In the genomic region with DNA sequence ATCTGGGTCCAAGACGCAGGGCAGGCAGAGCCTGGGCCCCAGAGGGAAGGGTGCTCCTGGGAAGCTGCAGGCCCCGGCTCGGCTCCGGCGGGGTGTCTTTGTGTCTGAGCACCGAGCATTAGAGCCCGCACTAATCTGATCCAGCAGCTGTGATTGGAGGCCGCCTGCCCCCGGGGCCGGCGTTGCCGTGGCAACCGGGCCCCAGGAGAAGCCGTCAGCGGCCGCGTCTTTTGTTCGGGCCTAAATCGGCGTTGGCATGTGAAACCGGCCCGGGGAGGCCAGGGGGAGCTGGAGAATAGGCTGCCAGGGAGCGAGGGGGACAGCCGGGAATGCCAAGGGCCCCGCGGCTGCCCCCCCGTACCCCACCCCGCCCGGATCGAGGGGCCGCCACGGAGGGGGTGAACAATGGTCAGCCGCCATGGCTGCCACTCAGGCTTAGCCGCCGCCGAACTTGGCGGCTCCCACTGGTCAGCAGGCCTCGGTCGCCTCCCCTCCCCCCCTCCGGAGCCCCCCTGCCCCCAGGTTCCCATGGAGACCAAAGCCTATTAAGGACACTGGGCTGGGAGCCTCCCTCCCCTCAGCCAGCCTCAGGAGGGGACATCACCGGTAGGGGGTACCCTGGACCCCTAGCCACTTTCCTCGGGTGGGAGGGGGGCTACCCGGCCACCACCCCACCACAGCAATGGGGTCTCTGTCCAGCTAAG, we compare ENCODE assay signal across 8 mouse cellular contexts. TPM values are rescaled to one million over a fixed set of nuclear protein-coding genes. Genes with fewer than 3 reads are reported as not detected.
DNase-seq lines count a peak whose midpoint lies in the region; ATAC-seq lines count a peak whose summit lies in the region.

No protein-coding gene starts in this region.

- peaks cover 49% of the 10 kb centered on the region for H3K4me1 ChIP-seq in embryonic facial prominence, embryonic 14.5 days (ENCODE audit: control insufficient read depth, insufficient read depth, low read length)
- H3K4me1 ChIP-seq in heart, embryonic 12.5 days (replicated peaks), result peaks cover 36% of the 10 kb centered on the region
- H3K4me1 ChIP-seq in neural tube, embryonic 13.5 days (replicated peaks), result peaks cover 94% of the 10 kb centered on the region

- peak overlapping the region; percentile 92 for H3K27ac ChIP-seq in embryonic facial prominence, embryonic 14.5 days (replicated peaks; ENCODE audit: low read depth, low read length)
- peak overlapping the region; percentile 50; the same call in 1 of the 2 replicates for H3K27ac ChIP-seq in heart, embryonic 12.5 days (ENCODE audit: poor library complexity, severe bottlenecking)
- H3K27ac ChIP-seq in neural tube, embryonic 13.5 days (replicated peaks), result peak overlapping the region; percentile 100

- H3K36me3 ChIP-seq in embryonic facial prominence, embryonic 14.5 days (ENCODE audit: control insufficient read depth, insufficient read depth, low read length), result peaks cover 51% of the 10 kb centered on the region
- peaks cover 3% of the 10 kb centered on the region; the same call in 1 of the 2 replicates for H3K36me3 ChIP-seq in heart, embryonic 12.5 days
- H3K36me3 ChIP-seq in neural tube, embryonic 13.5 days, result peaks cover 54% of the 10 kb centered on the region

- H3K4me2 ChIP-seq in embryonic facial prominence, embryonic 14.5 days (ENCODE audit: low read depth, low read length), result peak overlapping the region; percentile 73
- H3K4me2 ChIP-seq in heart, embryonic 12.5 days, result peak overlapping the region; percentile 87
- H3K4me2 ChIP-seq in neural tube, embryonic 13.5 days, result peak overlapping the region; percentile 93

- DNase-seq in thymus, postnatal 4 days, result peak; percentile 22
- DNase-seq in thymus, postnatal 10 days (ENCODE audit: low spot score in 2 of 2), result no peak
- peak; percentile 97 for DNase-seq in embryonic facial prominence, embryonic 14.5 days (ENCODE audit: low spot score)
- DNase-seq in kidney, postnatal 14 days, result peak; percentile 69
- peak; percentile 48 for DNase-seq in liver
- DNase-seq in yolk sac, embryonic 10.5 days (ENCODE audit: low spot score), result peak; percentile 72

- WGBS in embryonic facial prominence, embryonic 14.5 days, result 4% methylated on average over 10 of the region's 43 CpGs
- WGBS in heart, embryonic 12.5 days, result 2% methylated on average over 43 of the region's 43 CpGs
- under 1% methylated on average over 43 of the region's 43 CpGs for WGBS in neural tube, embryonic 13.5 days

- no peaks in the 10 kb centered on the region for H3K9me3 ChIP-seq in embryonic facial prominence, embryonic 14.5 days (ENCODE audit: control insufficient read depth, low read length)
- H3K9me3 ChIP-seq in heart, embryonic 12.5 days (replicated peaks), result no peaks in the 10 kb centered on the region
- H3K9me3 ChIP-seq in neural tube, embryonic 13.5 days, result no peaks in the 10 kb centered on the region

- H3K9ac ChIP-seq in embryonic facial prominence, embryonic 14.5 days (ENCODE audit: low read depth, low read length), result peak overlapping the region; percentile 68
- H3K9ac ChIP-seq in heart, embryonic 12.5 days, result peak overlapping the region; percentile 79
- H3K9ac ChIP-seq in neural tube, embryonic 13.5 days, result peak overlapping the region; percentile 100

- ATAC-seq in embryonic facial prominence, embryonic 14.5 days (ENCODE audit: low read depth), result peak; percentile 93
- peak; percentile 68 for ATAC-seq in heart, embryonic 12.5 days (ENCODE audit: insufficient number of reproducible peaks, low FRiP score)
- peak; percentile 88 for ATAC-seq in neural tube, embryonic 13.5 days (ENCODE audit: low read depth)

- H3K4me3 ChIP-seq in embryonic facial prominence, embryonic 14.5 days (ENCODE audit: low read depth, low read length), result peak overlapping the region; percentile 36
- peak overlapping the region; percentile 47 for H3K4me3 ChIP-seq in heart, embryonic 12.5 days
- H3K4me3 ChIP-seq in neural tube, embryonic 13.5 days, result peak overlapping the region; percentile 97

- H3K27me3 ChIP-seq in embryonic facial prominence, embryonic 14.5 days (replicated peaks; ENCODE audit: control insufficient read depth, insufficient read depth, low read length), result no peaks in the 10 kb centered on the region
- 0 out of 2 replicates have a peak, but pooled peaks cover 8% of the 10 kb centered on the region for H3K27me3 ChIP-seq in heart, embryonic 12.5 days (replicated peaks)
- no peaks in the 10 kb centered on the region for H3K27me3 ChIP-seq in neural tube, embryonic 13.5 days

RNA-seq across cellular contexts. Expression of a gene that starts 7.2 kb away (rescaled TPM):
- polyA plus RNA-seq in embryonic facial prominence, embryonic 14.5 days (2014; fragmentation: Nextera tagmentation; extraction: Ambion mirVana), result 16.0 and 16.2 TPM in 2 replicates
- 6.7 and 6.8 TPM in 2 replicates for polyA plus RNA-seq in heart, embryonic 12.5 days (2016; fragmentation: Nextera tagmentation; extraction: Ambion mirVana)
- polyA plus RNA-seq in neural tube, embryonic 13.5 days (2015; fragmentation: Nextera tagmentation; extraction: Ambion mirVana), result 66.5 and 66.7 TPM in 2 replicates

RNA-seq across cellular contexts. Expression of a gene that starts 29.5 kb away (rescaled TPM):
- polyA plus RNA-seq in embryonic facial prominence, embryonic 14.5 days (2014; fragmentation: Nextera tagmentation; extraction: Ambion mirVana), result not detected in 2 replicates
- polyA plus RNA-seq in heart, embryonic 12.5 days (2016; fragmentation: Nextera tagmentation; extraction: Ambion mirVana), result 0.72 and 1.3 TPM in 2 replicates
- polyA plus RNA-seq in neural tube, embryonic 13.5 days (2015; fragmentation: Nextera tagmentation; extraction: Ambion mirVana), result 0.95 TPM in 1 of 2 replicates, not detected in the other

RNA-seq across cellular contexts. Expression of a gene that starts 48.0 kb away (rescaled TPM):
- polyA plus RNA-seq in embryonic facial prominence, embryonic 14.5 days (2014; fragmentation: Nextera tagmentation; extraction: Ambion mirVana), result 13.9 and 20.3 TPM in 2 replicates
- polyA plus RNA-seq in heart, embryonic 12.5 days (2016; fragmentation: Nextera tagmentation; extraction: Ambion mirVana), result 14.7 and 18.0 TPM in 2 replicates
- 26.8 and 33.0 TPM in 2 replicates for polyA plus RNA-seq in neural tube, embryonic 13.5 days (2015; fragmentation: Nextera tagmentation; extraction: Ambion mirVana)

Comparison
In these comparisons a context has a peak if more than half of its experiments do, and no peak if none do; other contexts are left out.
1. DNase-seq: peak in thymus, postnatal 4 days (single experiment), embryonic facial prominence, embryonic 14.5 days (single experiment), kidney, postnatal 14 days (single experiment), liver (single experiment) and yolk sac, embryonic 10.5 days (single experiment); none in thymus, postnatal 10 days (0 of 2).
2. H3K27ac ChIP-seq: peak in every context shown above with its lines; median percentile 100 in neural tube, embryonic 13.5 days; 92 in embryonic facial prominence, embryonic 14.5 days; 50 in heart, embryonic 12.5 days.
3. H3K4me3 ChIP-seq: peak in every context shown above with its lines; median percentile 97 in neural tube, embryonic 13.5 days; 47 in heart, embryonic 12.5 days; 36 in embryonic facial prominence, embryonic 14.5 days.
4. Peak in every context shown above with its lines, with median percentiles within 50 percentile points of each other: ATAC-seq, H3K4me2 ChIP-seq and H3K9ac ChIP-seq.